Mouse (Mus musculus): ENCODE measurements around the gene Adam19.

DNA sequence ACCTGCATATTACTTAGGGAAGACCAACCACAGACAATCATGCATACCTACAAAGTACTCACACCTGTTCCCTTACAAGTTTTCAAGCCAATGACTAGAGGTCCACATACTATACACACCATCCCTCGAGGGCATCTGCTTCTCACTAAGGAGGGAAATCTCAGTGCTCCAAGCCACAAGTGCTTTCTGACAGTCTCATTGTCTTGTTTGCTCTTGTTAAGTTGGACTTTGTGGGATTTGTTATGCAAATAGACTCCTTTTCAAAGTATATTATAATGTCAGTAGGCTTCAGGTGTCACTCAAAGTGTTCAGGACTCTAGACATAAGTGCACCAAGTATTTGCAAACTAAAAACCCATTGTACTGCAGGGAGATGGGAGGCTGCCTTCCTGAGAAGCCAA is 35.5 kb upstream of the Adam19 start:
- TF ChIP-seq CTCF (IDR thresholded peaks at IDR 0.05; ENCODE audit: low read depth) = no peak
- TF ChIP-seq EP300 (optimal IDR thresholded peaks at IDR 0.05) = no peak
